Mouse (Mus musculus) bone marrow, adult 2 months (tissue): ENCODE data around the gene Dennd1a. TPM values are rescaled to one million over a fixed set of nuclear protein-coding genes. Genes with fewer than 3 reads are reported as not detected.

ENCODE experiments used
- H3K27ac ChIP-seq: fragments of 200-500 bp; 2 replicates; pipeline ENCODE4 v1.5.1; 2012; ENCODE audit warnings: low read depth, mild to moderate bottlenecking, control low read depth, inconsistent platforms, low read length; ENCODE audit not compliant: control insufficient read depth, poor library complexity, insufficient read depth
- H3K4me1 ChIP-seq: fragments of 200-500 bp; 2 replicates; pipeline ENCODE4 v1.6.1; 2011; ENCODE audit warnings: low read length; ENCODE audit not compliant: control insufficient read depth, insufficient read depth
- H3K4me3 ChIP-seq: fragments of 200-500 bp; replicated peaks from 2 replicates; pipeline ENCODE3; 2011; ENCODE audit warnings: mild to moderate bottlenecking, low read depth, low read length, control low read depth; ENCODE audit not compliant: control insufficient read depth
- CTCF ChIP-seq: fragments of 200-500 bp; IDR thresholded peaks from 2 replicates; pipeline ENCODE4 v1.5.1; 2011; ENCODE audit warnings: low read length, control low read depth; ENCODE audit not compliant: control insufficient read depth, insufficient read depth
- POLR2A ChIP-seq: fragments of 200-500 bp; IDR thresholded peaks from 2 replicates; pipeline ENCODE4 v1.6.1; 2011; ENCODE audit warnings: low read depth, mild to moderate bottlenecking, control low read depth, low read length, borderline replicate concordance; ENCODE audit not compliant: control insufficient read depth
- WGBS: fragments of 180-500 bp; shearing (Covaris S2); methylation state at CpG from one replicate; pipeline ENCODE4 v1.1.7; 2018; 5-methylcytosine and 5-hydroxymethylcytosine counted together
- polyA plus RNA-seq: library from polyadenylated mRNA; stranded (reverse); fragments of >200 nt; gene quantifications from 2 replicates; pipeline ENCODE4 v1.2.4, GENCODE M21; 2011; ENCODE audit warnings: low replicate concordance; ENCODE audit not compliant: missing spikeins, insufficient read depth, insufficient read length

Gene Dennd1a
- polyA plus RNA-seq, 1 experiment = 22.9 TPM

DNA sequence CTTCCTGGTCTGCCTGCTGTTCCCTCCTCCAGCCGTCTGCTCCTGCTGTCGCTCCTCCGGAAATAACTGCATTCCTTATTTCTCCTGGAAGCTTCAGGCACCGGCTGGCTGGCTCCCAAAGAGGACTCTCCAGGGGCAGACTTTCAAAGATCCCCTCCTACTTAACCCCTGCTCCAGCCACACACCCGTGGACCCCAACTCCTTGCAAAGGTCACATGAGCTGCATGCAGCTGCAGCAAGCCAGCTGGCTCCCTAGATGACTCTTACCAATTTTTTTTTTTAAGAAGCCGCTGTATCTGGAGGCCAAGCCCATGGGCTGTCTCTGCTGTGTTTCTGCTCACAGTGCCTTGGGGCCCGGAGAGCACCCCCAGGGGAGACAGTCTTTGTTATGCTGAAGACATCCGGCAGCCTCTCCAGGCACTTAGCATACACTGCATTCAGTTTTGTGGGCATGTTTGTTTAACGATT is 520.1 kb downstream of the Dennd1a start:
- peaks cover 7% of the 10 kb centered on the region for H3K4me1 ChIP-seq
- no peak overlapping the region for H3K4me3 ChIP-seq
- 68% methylated on average over 9 of the region's 9 CpGs for WGBS
- TF ChIP-seq CTCF (no peak), POLR2A (no peak)
- peak overlapping the region; percentile 61 for H3K27ac ChIP-seq

DNA sequence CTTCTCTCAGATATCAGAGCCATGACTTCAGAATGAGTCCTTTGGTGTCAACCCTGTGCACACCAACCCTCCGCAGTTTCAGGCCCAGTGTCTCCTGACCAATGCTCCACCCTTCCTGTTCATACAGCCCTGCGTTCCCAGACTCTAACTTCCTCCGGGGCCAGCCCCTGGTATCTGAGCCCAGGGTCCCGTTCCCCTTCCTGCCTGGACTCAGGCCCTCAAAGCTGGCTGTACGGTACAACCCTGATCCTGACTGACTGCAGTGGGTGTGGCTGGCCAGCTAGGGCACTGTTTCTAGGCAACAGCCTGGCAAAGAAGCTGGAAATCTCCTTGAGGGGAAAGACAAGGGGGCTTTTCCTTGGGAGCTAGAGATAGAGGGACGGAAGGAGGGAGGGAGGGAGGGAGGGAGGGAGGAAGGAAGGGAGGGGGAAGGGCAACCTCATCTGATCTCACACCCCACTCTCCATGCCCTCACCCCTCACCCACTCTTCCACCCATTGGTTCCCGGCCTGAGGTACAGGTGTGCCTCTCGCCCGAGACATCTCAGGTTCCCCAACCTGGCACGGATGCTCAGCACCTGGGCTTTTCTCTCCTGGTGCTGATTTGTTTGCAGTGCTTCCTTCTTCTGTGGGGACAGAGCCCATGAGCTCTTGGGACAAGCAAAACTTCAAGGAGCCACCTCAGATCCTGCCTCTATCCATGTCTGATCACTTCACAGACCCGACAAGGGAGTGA is 521.0 kb downstream of the Dennd1a start:
- H3K27ac ChIP-seq = peak overlapping the region; percentile 87
- 41% methylated on average over 11 of the region's 11 CpGs for WGBS

DNA sequence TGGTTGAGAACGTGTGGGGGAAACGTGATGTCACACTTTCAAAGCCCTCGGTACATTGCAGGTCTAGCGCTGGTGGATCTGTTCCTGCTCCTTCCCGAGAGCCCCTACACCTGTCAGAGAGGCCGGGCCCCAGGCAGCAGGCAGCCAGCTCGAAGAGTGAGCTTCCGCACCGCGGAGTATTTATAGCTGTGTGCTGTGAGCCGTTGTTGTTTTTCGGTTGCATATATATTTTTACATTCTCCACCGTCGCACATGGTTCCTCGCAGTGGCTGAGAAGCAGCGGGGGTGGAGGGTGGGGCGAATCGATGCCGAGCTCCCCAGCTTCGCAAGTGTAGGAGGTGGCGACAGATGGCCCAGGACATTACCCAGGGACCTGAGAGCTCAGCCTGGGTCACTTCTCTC is 522.1 kb downstream of the Dennd1a start:
- no peak overlapping the region for H3K4me3 ChIP-seq
- H3K4me1 ChIP-seq = peaks cover 7% of the 10 kb centered on the region
- 7% methylated on average over 21 of the region's 21 CpGs for WGBS
- peak overlapping the region; percentile 87 for H3K27ac ChIP-seq
- TF ChIP-seq POLR2A = peak; percentile 48; the same call in 1 of the 2 replicates
- no peak for TF ChIP-seq CTCF

More for the DNA sequence above, 521.0 kb downstream of the Dennd1a start:
- Histone ChIP-seq H3K4me3 (no peak overlapping the region), H3K4me1 (peaks cover 7% of the 10 kb centered on the region)
- TF ChIP-seq POLR2A (no peak), CTCF (no peak)

DNA sequence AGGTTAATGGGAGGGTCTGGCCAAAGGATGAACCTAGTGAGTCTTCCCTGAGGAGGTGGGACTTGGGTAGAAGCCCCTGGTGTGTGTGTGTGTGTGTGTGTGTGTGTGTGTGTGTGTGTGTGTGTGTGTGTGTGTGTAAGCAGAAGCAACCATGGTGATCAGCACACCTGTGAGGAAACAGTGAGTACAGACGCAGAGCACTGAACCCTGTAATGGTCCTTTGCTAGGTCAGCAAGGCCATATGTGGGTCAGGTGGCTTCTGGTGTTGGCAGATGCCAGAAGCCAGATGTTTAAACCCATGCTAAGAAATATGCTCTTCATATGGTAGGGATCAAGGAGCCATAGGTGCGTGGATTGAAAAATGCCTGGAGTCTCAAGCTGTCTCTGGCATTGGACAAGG is 522.7 kb downstream of the Dennd1a start:
- H3K4me1 ChIP-seq = peaks cover 7% of the 10 kb centered on the region
- WGBS = 84% methylated on average over 2 of the region's 2 CpGs
- H3K27ac ChIP-seq = peak overlapping the region; percentile 87
- TF ChIP-seq CTCF = no peak
- TF ChIP-seq POLR2A = no peak
- no peak overlapping the region for H3K4me3 ChIP-seq

GRCm38 (mm10) chr2:37763638-37764037 is 523.6 kb downstream of the Dennd1a start:
- TF ChIP-seq CTCF (no peak), POLR2A (no peak)
- H3K4me3 ChIP-seq = no peak overlapping the region
- WGBS = 62% methylated on average over 3 of the region's 3 CpGs
- peak overlapping the region; percentile 30 for H3K27ac ChIP-seq
- peaks cover 7% of the 10 kb centered on the region for H3K4me1 ChIP-seq

DNA sequence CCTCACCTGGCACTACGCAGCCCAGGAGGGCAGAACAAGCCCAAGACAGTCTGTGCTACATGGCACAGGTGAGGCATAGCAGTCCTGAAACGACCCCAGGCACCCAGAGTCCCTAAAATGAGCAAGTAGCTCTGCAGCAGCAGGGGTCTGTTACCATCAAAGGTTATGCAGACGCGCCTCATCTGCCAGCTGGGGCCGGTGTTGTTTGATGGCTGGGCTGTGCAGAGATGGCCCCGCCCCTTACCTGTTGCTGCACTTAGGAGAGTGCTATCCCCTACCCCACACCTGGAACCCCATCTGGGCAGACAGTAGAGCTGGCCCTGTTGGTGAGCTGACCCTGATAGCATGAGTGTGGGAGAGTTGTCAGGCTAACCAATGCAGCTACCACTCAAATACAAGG is 526.6 kb downstream of the Dennd1a start:
- 74% methylated on average over 6 of the region's 6 CpGs for WGBS
- Histone ChIP-seq H3K4me3 (no peak overlapping the region), H3K27ac (no peak overlapping the region), H3K4me1 (peaks cover 7% of the 10 kb centered on the region)
- TF ChIP-seq POLR2A (no peak), CTCF (no peak)

GRCm38 (mm10) chr2:37758343-37759015 is 528.7 kb downstream of the Dennd1a start:
- peaks cover 4% of the 10 kb centered on the region; the same call in 1 of the 2 replicates for H3K4me1 ChIP-seq
- H3K27ac ChIP-seq = no peak overlapping the region
- TF ChIP-seq POLR2A (no peak), CTCF (no peak)
- 69% methylated on average over 21 of the region's 21 CpGs for WGBS
- H3K4me3 ChIP-seq = no peak overlapping the region

DNA sequence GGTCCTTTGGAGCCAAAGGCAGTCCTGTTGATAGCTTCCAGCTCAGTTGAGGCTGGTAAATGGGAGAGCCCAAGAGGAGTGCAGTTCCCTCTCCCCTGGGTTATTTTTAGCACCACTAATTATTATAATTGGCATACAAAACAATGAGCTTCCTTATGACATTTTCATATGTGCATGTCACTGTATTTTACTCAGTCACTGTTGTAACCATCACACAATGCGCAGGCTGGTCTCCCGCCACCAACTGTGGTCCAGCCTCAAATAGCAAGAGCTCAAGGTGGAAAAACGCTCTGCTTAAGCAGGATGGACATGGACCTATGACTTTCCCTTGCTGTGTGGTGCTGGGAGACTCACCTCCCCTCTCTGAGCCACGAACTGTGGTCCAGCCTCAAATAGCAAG is 529.4 kb downstream of the Dennd1a start:
- Histone ChIP-seq H3K4me3 (no peak overlapping the region), H3K27ac (no peak overlapping the region), H3K4me1 (peaks cover 4% of the 10 kb centered on the region; the same call in 1 of the 2 replicates)
- WGBS = 83% methylated on average over 4 of the region's 4 CpGs
- no peak for TF ChIP-seq POLR2A
- no peak for TF ChIP-seq CTCF
